Mouse (Mus musculus) B cell, adult 2 months (primary cell): ENCODE data around the gene Aqp1.

Source experiments
- DNase-seq, 2 experiments: peaks; one replicate each; pipeline ENCODE4 v3.0.0; 2022

Aqp1 gene

GRCm38 (mm10) chr6:55335989-55336514 lies at the start of gene Aqp1:
Aqp1 (plus strand) TSS chr6:55336432.
- DNase-seq: no peak

- peak; percentile 11 to 25 for DNase-seq
These were observed 48.1 kb upstream of the Aqp1 start for GRCm38 (mm10) chr6:55288007-55288602.

GRCm38 (mm10) chr6:55294549-55295131 lies 41.6 kb upstream of the Aqp1 start:
- DNase-seq: no peak

- DNase-seq: no peak
These were observed 40.9 kb upstream of the Aqp1 start for GRCm38 (mm10) chr6:55295325-55295724.

DNA sequence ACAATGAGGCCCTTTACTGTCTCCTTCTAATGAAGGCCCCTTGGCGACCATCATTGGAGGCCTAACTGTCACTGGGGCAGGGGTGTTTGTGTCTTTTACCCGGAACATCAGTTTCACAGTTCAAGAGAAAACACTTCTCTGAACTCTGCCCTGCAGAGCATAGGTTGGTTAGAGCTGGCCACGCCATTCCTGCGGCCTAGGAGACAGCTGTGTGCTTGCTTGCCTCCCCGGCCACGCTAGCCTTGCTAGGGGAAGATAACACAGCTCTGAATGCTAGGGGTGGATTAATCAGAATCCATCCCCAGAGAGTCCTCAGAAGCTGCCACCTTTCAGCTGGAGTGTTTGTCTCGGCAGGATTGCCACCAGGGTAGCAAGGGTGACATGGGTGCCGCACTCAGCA lies 36.8 kb upstream of the Aqp1 start:
- no peak for DNase-seq

- no peak for DNase-seq
These were observed 36.3 kb upstream of the Aqp1 start for GRCm38 (mm10) chr6:55299917-55300316.

DNA sequence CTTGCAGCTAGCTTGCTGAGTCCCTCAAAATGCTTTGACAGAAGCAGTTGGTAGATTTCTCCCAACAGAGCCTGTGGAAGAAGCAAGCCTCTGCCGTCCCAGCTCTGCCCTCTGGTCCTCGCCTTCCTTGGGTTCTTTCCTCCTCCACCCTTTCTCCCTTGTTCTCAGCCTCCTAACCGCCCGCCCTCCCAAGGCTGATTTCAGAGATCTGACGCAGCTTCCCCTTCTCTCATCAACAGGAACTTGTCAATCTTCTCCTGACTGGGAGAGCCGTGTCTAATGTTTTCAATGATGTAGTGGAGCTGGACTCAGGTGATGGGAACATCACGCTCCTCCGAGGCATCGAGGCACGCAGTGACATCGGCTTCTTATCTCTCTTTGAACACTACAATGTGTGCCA lies 35.5 kb upstream of the Aqp1 start:
- DNase-seq: no peak

DNA sequence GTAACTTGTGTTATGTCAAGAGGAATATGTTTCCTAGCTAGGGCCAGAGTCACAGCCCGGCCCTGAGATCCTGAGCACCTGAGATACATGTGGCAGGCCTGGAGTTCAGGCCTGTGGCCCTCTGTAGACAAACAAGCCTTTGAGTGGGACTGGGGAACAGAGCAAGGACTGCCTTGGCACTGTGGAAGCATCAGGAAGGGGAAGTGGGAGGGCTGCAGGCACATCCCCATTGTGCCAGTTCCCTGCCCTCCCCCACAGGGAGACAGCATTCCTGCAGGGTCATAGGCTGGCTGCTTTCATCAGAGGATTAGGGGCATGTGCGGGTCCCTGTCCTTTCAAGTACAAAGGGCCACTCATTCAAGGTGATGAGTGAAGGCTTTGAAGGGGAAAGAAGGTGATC lies 26.1 kb upstream of the Aqp1 start:
- no peak for DNase-seq

DNA sequence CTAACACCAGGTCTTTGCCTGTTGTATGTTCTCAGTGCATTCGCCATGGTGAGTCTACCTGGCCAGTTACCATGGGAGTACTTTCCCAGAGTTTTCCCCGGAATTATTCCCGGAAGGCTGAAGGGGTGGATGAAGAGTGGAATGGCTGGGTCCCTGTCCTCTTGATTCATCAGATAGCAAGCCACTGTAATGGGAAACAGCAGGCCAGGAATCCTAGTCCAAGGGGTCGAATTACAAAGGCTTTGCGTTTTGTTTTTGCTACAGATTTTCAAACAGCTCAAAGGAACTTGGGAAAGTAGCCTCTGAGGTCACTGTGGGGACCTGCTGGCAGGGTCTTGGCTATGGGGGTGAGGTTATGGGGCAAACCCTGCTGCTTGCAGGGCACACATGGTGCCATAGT lies 24.3 kb upstream of the Aqp1 start:
- no peak for DNase-seq

DNA sequence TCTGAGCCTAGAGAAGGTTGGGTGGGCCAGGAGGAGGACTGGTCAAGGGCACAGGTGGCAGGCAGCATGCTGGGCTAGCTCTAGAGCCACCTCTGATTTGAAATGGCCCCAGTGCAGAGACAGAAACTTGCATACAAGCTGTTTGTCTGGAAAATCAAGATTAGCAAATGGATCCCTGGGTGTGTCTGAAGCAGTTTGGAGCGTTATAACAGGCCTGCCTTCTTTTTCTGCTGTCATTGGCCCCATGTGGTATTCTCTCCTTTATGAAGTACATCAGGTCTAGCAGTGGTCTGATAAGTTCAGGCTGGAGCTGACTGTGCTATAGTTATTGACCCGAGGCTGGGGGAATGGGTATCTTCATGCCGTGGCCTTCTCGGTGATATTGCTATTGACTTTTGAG lies 22.3 kb upstream of the Aqp1 start:
- DNase-seq: no peak

GRCm38 (mm10) chr6:55314628-55315027 lies 21.6 kb upstream of the Aqp1 start:
- no peak for DNase-seq

DNA sequence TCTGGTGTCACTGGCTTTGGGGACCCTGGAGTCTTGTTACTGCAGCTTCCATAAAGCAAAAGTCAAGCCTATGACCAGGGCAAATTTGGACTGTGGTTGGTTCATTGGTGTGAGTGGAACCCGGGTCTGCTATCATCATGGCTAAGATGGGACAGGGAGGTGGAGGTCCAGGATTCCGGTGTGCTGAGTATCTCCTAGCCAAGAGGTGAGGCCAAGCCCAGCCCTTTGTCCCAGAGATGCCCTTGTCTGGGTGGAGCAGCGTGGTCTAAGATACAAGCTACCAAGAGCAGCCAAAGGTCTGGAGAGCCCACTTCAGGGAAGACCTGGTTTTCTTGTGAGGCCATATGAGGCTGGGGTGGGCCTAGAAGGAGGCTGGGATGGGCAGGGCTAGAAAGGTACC lies 17.6 kb upstream of the Aqp1 start:
- DNase-seq: no peak

GRCm38 (mm10) chr6:55319585-55320551 lies 16.4 kb upstream of the Aqp1 start:
- no peak for DNase-seq

GRCm38 (mm10) chr6:55320894-55321293 lies 15.3 kb upstream of the Aqp1 start:
- no peak for DNase-seq

DNA sequence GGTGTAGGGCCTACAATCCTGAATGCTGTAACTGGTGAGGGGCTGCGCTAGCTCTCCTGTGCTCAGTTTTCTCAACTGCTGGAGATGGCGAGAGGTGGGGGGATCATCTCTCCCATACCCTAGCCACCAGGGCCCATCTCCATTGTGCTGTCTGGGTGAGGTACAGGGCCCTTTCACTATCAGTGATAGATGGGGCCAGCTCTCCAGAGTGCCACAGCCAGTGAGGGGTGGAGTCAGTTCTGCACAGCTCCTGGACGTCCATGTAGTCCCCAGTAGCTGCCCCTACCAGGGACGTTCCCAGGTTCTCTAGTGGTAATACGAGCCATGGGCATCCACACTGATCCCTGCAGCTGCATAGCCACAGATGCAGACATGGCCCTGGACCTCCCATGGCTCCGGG lies 14.7 kb upstream of the Aqp1 start:
- DNase-seq: no peak

- no peak for DNase-seq
These were observed 13.3 kb upstream of the Aqp1 start for GRCm38 (mm10) chr6:55322980-55323379.

- DNase-seq: no peak
These were observed 12.2 kb upstream of the Aqp1 start for GRCm38 (mm10) chr6:55323908-55324634.

DNA sequence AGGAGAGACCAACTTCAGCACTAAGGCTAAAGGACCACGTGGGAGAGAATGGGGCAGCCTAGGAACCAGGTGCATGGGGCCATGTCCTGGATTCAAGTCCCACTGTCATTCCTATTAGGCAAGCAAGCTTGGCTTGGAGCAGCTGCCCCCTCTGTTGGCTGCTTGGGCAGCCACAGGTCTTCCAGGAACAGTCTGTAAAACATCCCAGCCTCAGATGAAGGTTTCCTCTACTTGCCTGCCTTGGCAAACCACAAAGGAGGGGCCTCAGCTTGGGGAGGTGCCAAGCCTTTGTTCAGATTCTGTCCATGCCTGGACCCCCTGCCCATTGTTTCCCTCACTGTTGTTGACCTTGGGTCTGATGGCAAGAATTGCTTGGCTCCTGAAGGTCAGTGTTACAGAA lies 11.4 kb upstream of the Aqp1 start:
- no peak for DNase-seq

- no peak for DNase-seq
These were observed 9.9 kb upstream of the Aqp1 start for GRCm38 (mm10) chr6:55326299-55326698.

- no peak for DNase-seq
These were observed 8.9 kb upstream of the Aqp1 start for GRCm38 (mm10) chr6:55327326-55327725.

GRCm38 (mm10) chr6:55328179-55328578 lies 8.1 kb upstream of the Aqp1 start:
- DNase-seq: no peak

- no peak for DNase-seq
These were observed 4.9 kb upstream of the Aqp1 start for GRCm38 (mm10) chr6:55331315-55331714.
